Mouse (Mus musculus): Measurements from ENCODE around the gene Rdh1. TPM values are rescaled to one million over a fixed set of nuclear protein-coding genes. Genes with fewer than 3 reads are reported as not detected.

Gene Rdh1
- total RNA-seq, 2 experiments from 2014 or later = 0.16 TPM

Other genes with a start within 250 kb of the Rdh1 start
- gene Ndufa4l2, start 244.8 kb upstream of the Rdh1 start, total RNA-seq (2021) = 1 to 10 TPM; 6.8 to 7.9 TPM
- gene Shmt2, start 237.3 kb upstream of the Rdh1 start, total RNA-seq (2021) = 10 to 100 TPM; 36.2 to 36.3 TPM
- 1 to 10 TPM; 5.2 to 6.5 TPM for gene Nxph4, start 225.2 kb upstream of the Rdh1 start, total RNA-seq (2021)
- gene Lrp1, start 138.6 kb upstream of the Rdh1 start, total RNA-seq (2021) = 100 to 1,000 TPM; 263 to 291 TPM
- gene Stat6, start 116.7 kb upstream of the Rdh1 start, total RNA-seq (2021) = 1 to 10 TPM; 6.9 to 7.1 TPM
- gene Nemp1, start 92.8 kb upstream of the Rdh1 start, total RNA-seq (2021) = 1 to 10 TPM; 4.0 to 5.5 TPM
- 10 to 100 TPM; 32.3 to 36.2 TPM for gene Nab2, start 91.2 kb upstream of the Rdh1 start, total RNA-seq (2021)
- under 1 TPM; 0.55 to 0.98 TPM for gene Myo1a, start 54.6 kb upstream of the Rdh1 start, total RNA-seq (2021)
- gene Tac2, start 35.2 kb upstream of the Rdh1 start, total RNA-seq (2021) = 1 to 10 TPM; 5.7 to 6.9 TPM
- 10 to 100 TPM; 10.4 to 10.7 TPM for gene Zbtb39, start 20.2 kb upstream of the Rdh1 start, total RNA-seq (2021)
- gene Gpr182, start 8.0 kb upstream of the Rdh1 start, total RNA-seq (2021) = 1 to 10 TPM; 1.0 to 1.8 TPM
- gene Rdh16f1, start 66 bp downstream of the Rdh1 start, total RNA-seq (2021) = under 1 TPM in 1 of 2 experiments, not detected in 1; 0.23 TPM
- gene Rdh9, start 16.7 kb downstream of the Rdh1 start, total RNA-seq (2021) = under 1 TPM; 0.33 to 0.50 TPM
- under 1 TPM in 1 of 2 experiments, not detected in 1; 0.11 TPM for gene Rdh16, start 41.4 kb downstream of the Rdh1 start, total RNA-seq (2021)
- not detected for gene Rdh19, start 90.2 kb downstream of the Rdh1 start, total RNA-seq (2021)
- not detected for gene Rdh16f2, start 106.8 kb downstream of the Rdh1 start, total RNA-seq (2021)
- gene Rdh7, start 129.1 kb downstream of the Rdh1 start, total RNA-seq (2021) = not detected
- not detected for gene Sdr9c7, start 138.8 kb downstream of the Rdh1 start, total RNA-seq (2021)
- gene Hsd17b6, start 247.9 kb downstream of the Rdh1 start, total RNA-seq (2021) = not detected

Measured in layer of hippocampus, postnatal 10 days (tissue).